Mouse (Mus musculus) spleen, adult 2 months (tissue): ENCODE data around the gene Sh3yl1.

ENCODE experiments used
- CTCF ChIP-seq: fragments of 200-500 bp; IDR thresholded peaks from 2 replicates; pipeline ENCODE4 v1.5.1; 2011; ENCODE audit warnings: mild to moderate bottlenecking, inconsistent platforms; ENCODE audit not compliant: insufficient read depth, insufficient read length, insufficient replicate concordance; ENCODE audit errors: extremely low read depth
- POLR2A ChIP-seq: fragments of 200-500 bp; IDR thresholded peaks from 2 replicates; pipeline ENCODE4 v1.6.1; 2011; ENCODE audit warnings: low read depth, low read length, inconsistent platforms

DNA sequence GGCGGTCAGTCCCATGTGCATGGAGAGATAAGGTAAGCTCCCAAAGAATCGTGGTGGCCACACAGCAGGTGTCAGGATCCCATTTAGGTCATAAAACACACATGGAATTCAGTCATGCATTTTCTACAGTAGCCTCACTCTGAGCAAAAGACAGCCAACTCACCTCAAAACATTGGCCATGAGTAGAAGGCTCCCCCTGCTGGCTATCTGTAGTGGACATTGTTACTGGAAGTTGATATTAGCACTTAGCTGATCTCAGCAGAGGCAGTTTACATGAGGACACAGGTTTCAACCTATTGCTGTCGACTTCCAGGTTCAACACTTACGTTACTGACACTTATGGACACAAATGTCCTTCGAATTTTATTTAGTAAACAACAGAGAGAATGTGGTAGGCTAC is 21.4 kb upstream of the Sh3yl1 start:
- TF ChIP-seq POLR2A = no peak
- peak; percentile 24; the same call in 1 of the 2 replicates for TF ChIP-seq CTCF
